Mouse (Mus musculus) right cerebral cortex, postnatal 36 days (tissue): Measurements from ENCODE around the gene Efcab11.
A peak's percentile ranks its signal among the peaks of the same experiment; 100 is the strongest.

Experiments used
- DNase-seq, 2 experiments: peaks; one replicate each; pipeline ENCODE4 v3.0.0; 2022; ENCODE audit warnings: low spot score in 2 of 2, mixed read lengths in 1 of 2

Gene Efcab11

DNA sequence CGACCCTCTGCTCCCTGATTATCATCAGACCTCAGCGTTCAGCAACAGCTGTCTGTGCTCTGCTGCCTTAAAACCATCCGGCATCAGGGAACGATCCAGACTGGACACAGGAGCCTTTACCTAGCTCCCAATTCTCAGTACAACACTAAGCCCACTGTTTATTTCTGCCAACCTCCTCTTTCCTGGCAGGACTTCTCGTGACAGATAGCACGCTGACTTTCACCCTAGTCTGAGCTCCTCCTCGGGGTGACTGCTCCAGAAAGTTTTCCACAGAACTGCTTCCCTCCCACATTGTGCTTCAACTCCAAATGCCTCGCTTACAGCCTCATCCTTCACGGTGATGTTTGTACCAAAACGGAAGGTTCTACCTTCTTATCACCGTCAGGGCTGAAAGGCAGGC lies 131.3 kb downstream of the Efcab11 start:
- no peak for DNase-seq

DNA sequence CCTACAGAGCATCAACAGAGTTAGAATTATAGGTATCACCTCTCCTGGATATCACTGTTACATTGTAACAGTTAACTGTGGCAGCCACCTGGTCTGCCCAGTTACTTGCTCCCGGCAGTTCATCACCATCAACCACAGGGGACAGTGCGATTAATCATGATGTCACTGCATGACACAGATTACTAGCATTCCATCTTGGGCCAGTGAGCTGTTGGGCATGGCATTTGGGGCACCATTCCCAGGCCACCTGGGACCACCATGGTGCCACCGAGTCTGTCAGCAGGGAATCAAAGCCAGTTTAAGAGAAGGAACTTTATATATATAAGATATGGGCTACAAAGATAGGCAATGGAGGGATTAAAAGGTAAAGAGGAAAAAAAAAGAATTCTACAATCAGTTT lies 134.8 kb downstream of the Efcab11 start:
- no peak for DNase-seq

DNA sequence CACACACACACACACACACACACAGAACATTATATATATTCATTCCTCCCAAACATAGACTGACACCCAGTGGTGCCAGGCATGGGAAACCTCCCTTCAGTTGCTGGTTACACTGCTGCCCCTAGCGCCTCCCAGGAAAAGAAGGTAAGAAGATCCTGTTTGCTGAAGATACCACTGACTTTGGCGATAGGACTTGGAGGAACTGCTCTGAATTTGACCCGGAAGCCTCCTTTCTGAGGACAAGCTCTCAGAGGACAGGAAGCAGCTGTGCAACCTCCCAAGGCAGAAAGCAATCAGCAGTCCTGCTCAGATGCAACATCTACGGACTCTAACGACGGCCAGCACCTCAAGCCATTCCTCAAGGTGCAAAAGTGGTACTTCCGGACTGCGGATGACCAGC lies 142.6 kb downstream of the Efcab11 start:
- DNase-seq = no peak

DNA sequence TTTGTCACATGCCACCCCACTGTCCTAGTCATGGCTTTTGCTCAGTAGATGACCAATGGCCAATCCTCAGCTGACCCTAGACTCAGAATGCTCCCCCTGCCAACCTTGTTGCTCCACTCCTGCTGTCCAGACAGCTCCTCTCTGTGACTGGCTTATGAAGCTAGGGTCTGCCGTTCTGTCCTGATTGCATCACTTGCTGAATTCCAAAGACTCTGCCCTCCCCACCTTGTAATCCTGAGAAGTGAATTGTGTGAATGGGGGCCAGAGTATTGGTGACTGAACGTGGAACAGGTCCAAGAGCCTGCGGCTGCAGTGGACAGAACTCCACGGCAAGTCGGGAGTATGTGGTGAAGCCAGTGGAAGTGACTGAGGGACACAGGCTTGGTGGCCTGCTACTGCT lies 145.0 kb downstream of the Efcab11 start:
- no peak for DNase-seq

DNA sequence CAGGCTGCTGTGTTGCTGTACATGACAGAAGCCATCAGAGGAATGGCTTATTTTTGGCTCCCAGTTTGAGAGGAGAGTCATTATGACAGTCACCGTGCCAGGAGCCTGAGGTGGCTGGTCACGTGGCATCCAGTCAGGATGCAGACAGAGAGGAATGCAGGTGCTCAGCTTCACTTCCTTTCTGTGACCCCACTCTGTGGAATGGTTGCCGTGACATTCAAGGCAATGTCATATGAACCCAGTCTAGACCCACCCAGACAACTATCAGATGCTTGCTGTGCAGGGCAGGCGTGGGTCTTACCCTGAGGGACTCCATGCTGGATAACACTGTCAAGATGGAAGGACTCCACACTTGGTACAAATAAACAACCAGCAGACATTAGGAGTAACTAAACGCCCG lies 146.0 kb downstream of the Efcab11 start:
- DNase-seq = no peak

DNA sequence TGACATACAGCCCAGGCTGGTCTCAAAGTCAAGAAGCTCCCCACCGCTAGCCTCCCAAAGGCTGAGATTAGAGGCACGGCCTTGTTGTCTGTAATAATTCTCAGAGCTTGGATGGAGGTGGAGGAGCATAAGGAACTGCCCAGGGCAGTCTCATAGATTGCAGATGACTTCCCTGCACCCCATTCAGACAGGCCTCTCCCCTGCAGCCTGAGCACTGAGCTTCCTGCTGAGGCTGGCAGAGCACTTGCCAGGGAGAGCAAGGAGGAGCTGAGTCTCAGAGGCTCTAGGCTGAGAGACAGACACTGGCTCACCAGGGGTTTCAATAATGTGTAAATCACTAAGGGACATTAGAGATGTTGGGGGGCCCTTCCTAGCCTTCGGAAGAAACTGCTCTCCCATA lies 147.3 kb downstream of the Efcab11 start:
- DNase-seq = no peak

DNA sequence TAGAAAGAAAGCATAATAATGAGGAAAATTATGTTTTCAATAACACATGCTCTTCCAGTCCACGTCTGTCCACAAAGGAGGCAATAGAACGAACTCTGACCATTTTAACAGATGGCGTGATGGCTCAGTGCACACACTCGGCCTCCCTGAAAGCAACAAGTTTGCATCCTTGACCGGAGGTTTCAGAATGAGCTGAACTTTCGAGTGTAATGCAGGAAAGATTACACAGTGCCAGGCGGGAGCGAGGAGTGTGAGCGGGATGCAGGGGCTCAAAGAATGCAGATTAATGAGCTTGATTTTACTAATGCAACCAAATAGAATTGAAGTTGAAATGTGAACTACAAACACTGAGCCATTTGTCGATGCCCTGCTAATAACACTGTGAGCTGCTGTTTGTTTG lies 149.1 kb downstream of the Efcab11 start:
- no peak for DNase-seq

DNA sequence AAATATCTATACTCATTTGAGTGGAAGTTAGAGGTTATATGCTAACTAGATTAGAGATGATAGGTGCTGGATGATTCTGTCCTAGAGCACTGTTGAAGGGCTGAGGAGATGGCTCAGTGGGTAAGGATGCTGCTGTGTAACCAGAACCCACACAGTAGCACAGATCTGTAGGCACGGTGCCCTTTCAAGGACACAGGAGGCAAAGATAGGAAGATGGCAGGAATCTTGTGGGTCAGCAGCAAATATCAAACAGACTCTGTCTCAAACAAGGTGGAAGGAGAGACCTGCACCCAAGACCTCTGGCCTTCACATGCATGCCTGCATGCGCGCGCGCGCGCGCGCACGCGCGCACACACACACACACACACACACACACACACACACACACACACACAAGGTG lies 160.0 kb downstream of the Efcab11 start:
- DNase-seq = no peak

DNA sequence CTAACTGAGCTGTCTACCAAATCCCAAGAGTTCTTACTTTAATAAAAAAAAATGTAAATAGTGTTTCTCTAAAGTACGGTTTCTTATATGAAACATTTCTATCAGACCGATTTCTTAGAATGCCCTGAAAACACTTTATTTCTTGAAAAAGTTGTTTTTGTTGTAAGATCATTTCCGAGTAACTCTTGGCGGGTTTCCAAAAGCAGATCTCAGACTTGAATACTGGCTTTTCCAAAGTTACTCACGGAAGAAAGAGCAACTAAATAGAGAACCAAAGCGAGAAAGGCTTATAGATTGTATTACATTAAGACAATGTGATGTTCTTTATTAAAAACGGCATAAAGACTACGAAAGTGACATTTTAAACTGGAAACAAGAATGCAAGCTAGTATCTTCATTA lies 160.4 kb downstream of the Efcab11 start:
- no peak for DNase-seq

DNA sequence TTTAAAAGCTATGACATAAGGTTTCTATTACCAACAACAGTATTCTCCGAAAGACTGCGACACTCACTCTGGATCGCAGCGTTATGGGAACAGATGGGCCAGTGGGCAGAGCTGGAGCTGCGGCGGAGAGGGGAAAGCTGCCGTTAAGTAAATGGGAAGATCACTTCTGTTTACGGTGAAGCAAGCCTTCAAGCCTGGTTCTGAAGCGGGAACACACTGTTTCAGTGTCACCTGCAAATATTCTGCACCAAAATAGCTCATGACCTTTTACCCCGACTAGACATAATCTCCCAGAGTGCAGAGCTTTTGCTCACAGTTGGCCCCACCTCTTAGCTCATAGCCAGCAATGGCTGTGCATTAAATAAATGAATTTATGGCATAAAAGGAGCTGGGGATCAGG lies 162.9 kb downstream of the Efcab11 start:
- DNase-seq = peak; percentile 35 to 59

DNA sequence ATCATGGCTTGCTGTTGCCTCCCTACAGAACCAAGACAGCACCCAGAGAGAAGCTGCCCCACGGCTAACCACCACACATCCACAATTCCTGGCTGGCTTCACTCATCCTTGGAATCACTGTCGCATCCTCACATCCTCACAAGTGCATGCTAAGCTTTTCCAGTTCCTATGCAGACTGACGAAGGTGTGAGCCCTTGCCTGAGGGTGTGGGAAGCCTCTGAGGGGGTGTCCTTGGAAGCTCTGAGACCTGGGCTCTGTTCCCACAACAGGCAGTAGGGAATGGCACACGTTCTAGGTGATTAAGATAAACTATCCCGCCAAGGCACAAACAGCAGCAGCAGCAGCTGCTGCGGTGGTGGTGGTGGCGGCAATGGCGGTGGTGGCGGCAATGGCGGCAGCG lies 164.5 kb downstream of the Efcab11 start:
- DNase-seq = peak in 1 of 2 experiments; percentile 36

DNA sequence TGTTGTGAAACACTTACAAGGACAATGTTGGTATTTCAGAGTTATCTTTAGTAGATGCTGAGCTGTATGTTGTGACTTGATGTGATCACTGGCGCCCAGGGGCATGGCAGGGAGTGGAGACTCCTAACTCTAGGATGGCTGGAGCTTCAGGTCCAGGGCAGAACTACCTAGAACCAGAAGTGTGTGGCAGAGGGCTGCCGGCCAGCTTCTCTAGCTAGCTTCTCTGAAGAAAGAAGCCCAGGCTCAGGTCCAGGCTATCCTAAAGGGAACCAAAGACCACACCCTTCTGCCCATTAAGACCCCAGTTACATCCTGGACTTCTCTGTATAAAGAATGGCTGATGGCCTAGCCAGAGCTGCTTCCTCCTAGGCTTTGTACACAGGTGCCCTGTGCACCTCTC lies 166.1 kb downstream of the Efcab11 start:
- no peak for DNase-seq

DNA sequence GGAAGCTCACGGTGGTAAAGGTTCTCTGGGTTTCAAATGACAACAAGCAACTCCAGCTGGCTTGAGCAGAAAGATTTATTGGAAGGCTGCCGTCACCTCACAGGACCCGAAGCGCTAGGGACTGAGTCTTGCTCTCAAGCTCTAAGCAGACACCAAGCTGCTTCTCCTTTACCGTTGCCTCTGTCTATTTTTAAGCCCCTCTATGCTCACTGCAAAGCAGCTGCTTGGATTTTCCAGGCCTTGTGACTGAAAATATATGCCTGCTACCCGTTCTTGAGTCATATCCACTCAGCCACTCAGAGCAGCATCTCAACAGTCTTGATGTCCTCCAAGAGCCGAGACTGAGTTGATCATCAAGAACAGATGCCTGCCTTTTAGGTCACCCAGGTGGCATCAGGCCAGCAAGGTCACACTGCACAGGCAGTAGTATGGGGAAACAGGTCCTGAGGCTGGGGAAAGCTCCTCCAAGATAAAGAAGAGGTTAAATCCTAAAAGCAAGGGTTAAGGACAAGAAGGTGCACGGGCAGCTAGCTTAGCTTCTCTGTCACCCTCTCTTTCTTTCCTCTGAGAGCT lies 168.1 kb downstream of the Efcab11 start:
- peak; percentile 15 to 41 for DNase-seq

DNA sequence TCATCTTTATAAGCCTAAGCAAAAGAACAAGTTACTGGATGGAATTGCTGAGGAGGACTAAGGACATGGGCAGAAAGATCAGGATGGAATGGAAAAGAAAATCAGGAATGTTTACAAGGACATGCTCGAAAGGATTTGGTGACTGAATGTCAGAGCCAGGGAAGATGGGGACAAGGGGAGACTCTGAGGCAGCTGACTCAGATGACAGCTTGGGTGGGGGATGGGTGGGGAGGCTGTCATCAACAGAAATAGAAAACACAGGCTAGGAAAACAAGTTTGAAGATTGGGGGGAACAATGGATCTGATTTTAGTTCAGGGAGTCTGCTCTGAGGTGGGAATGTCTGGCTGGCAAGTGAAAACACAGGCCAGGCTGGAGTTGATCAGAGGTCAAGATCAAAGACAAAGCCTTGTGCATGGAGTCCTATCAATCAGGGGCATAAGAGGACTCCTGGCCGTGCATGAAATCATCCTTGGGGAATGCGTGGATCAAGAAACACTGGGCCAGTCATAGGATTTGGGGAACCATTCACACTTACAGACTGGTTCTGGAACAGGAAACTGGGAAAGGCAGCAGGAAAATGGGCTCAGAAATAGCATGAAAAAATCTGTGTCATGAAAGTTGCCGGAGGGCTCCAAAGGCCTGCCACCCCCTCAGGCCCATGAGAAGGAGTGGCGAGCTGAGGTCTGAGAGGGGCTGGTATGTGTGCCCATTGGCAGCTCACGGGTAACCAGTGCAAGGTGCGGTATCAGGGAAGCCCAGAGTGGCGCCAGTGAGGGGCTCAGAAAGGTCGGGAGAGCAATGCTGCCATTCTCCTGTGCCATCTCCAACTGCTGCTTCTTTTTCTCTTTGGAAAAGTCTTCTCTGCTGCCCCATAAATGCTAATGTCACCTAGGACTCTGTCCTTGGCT lies 168.9 kb downstream of the Efcab11 start:
- no peak for DNase-seq

DNA sequence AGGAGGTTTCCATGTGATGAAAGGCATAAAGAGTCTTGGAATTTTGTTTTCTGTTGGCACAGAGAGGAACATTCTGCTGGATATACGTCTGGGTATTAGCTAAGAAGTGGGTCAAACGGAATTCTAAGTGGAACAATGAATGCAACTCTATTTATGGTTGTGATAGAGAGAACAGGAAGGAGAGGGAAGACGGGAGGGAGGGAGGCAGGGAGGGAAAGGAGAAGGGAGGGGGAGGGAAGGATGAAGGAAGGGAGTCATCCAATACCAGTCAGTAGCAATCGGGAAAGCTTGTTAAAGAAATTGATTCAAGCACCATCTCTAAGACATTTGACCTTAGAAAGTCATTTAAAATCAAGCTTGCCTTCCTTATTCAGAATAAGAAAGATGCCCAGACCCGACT lies 172.0 kb downstream of the Efcab11 start:
- no peak for DNase-seq

DNA sequence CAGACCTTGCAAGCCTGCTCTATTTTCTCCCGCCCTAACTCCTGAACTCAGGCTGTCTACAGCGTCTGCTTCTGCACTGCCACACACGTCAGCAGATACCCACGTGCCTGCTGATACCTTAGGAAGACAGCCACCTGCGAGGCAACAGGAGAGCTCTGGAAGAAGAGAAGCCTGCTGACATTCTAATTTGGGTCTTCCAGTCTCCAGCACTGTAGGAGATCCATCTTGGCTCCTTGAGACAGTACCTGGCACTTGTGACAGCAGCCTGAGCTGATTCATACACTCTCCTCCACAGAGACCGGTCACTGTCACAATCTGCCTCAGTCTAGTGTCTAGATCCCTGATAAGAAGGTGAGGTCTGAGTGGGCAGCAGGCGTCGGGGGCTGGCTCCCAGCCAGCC lies 182.0 kb downstream of the Efcab11 start:
- DNase-seq = no peak

DNA sequence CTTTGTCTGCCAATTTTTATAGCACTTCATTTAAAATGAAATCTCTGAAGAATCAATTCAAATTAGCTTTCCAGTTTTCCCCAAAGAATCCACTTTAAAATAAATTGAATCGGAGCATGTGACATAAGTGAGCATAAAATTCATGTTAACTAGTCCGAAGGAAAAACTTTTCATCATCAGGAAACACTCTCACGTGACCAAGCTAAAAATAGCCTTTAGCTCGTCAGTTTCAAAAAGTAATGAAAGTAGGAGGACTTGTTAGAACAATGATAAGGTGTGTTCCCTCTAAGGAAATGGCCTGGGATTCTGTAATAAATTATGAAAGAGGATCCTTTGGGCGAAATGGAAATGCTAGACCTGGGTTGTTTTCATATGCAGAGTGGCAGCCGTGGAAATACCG lies 183.9 kb downstream of the Efcab11 start:
- DNase-seq = no peak

DNA sequence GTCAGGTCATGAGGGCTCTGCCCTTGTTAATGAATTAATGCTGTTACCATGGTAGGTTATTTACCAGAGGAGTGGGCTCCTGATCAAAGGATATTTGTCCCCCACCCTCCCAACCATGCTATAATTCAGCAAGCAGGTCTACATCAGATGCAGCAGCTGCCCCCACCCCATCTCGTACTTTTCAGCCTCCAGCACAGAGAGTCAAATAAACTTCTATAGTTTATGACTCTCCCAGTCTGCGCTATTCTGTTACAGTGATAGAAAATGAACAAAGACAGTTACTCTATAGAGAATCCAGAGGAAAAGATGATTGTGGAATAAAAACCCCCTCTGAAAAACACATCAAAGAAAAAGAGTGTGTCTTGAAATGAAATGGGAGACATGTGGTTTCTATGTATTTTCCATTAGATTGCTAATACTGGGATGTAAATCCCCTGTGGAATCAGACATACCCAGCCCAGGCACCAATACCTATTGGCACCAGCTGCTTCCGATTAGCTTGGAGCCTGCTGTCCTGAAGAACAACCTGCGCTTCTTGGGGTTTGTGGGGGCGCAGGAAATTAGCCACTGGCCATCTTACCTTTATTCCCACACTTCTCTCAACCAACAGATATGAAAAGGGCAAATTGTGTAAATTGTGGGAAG lies 184.7 kb downstream of the Efcab11 start:
- DNase-seq = no peak

DNA sequence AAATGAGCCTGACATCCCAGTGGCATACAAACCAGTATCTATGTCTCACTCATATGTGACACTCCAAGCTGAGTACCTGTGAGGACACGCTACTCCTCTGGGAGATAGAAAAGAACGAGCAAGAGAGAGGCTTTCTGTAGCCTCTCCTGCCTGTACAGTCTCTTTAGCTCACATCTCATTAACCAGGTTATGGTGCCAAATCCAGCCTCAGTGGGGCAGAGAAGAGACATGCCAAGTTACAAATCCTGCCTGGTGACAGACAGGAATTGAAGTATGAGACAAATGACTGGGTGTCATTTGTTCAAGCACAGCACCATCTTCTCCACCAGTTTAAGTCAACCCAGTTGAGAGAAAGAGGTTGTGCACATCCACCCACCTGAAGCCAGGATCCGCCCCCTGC lies 190.2 kb downstream of the Efcab11 start:
- DNase-seq = no peak

DNA sequence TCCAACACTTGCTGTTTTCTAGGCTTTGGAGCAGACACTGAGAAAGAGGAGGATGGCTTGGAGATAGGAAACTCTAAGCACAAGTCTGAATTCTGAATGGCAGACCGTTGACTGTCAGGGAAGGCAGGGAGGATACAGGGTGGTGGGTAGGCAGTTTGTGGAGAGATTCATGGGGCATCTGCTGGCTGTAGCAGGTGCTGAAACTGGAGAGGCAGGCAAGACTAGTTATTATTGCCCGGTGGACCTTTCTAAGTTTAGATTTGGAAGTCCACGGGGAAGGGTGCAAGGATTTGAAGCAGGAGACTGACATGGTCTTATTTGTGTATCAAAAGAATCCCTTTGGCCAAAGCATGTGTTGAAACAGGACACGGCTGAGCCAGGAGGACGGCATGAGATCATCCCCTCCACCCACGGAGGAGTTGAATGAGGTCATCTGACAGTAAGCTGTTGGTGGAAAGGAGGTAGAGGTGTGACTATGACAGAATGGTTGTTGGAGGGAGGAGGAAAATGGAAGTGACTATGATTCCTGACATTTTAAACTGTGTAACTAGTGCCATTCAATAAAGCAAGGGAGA lies 197.7 kb downstream of the Efcab11 start:
- no peak for DNase-seq

DNA sequence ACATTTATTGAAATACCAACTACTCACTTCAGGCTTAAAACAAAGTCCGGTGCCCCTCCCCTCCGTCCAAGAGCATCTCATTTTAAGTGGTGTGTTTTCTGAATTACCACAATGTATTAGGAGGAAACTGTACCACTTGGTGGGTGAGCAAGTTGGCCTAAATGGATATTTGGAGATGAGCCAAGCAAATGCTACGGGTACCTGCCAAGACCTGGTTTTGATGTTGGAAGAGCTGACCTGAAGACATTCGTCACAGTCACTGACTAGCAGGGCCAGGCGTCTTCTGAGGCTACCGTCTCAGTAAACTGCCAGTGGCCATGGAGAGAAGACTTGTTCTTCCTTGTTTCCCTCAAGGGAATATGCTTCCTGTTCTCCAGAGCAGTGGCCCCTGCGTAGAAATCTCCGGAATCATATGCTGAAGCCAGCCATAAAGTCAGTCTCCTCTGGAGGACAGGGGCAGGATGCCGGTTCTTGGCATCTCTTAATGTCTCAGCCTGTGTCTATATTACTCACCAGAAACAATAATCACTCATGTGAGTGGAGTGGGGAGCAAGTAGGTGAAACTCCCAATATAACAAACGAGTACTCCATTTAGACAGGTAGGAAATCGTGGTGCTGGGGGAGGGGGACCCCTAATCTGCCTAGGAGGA lies 198.7 kb downstream of the Efcab11 start:
- DNase-seq = no peak

DNA sequence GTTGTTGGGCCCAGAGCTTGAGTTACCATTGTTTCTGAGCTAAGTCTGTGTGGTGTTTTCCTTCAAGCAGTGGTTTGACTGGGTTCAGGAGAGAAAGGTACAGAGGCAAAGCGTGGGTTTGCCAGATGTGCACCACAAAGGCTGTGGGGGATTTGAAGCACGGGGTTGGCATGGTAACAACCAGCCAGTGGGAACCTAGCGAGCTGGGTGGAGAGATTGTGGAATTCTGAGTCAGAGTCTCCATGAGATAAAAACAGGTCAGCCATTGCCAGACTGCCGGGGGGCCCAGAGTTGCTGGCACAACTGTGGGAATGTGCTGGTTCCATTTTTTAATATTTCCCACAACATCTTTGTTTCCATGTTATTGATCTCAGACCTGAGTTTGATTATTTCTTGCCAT lies 202.6 kb downstream of the Efcab11 start:
- DNase-seq = no peak
